Comparison of ENCODE assay signal across 15 mouse cellular contexts in the genomic region with DNA sequence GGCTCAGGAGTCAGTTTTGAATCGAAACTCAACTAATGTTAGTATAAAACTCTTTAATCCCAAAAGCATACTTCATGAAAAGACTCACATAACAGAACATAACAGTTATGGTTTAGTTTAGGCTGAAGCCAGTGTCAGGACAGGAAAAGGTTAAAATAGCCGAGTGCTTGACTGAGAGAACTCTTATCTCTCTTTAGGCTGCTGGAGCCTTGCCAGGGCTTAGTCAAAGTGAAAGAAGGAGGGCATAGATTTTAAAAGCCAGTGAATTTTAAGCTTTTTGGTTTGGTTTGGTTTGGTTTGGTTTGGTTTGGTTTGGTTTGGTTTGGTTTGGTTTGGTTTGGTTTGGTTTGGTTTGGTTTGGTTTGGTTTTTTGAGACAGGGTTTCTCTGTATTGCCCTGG. TPM values are rescaled to one million over a fixed set of nuclear protein-coding genes. Genes with fewer than 3 reads are reported as not detected.
DNase-seq lines count a peak whose midpoint lies in the region; ATAC-seq and TF ChIP-seq lines count a peak whose summit lies in the region.
"Had no signal": no experiment of that assay in that cellular context is flagged by ENCODE, and none has a peak within 500 bp of the region (broad histone marks: within the 10 kb centered on the region; RNA-seq: fewer than 3 reads in every experiment).

No protein-coding gene starts in this region.

- H3K27ac ChIP-seq in liver, embryonic 14.5 days: no peak overlapping the region
- H3K27ac ChIP-seq in cerebellum, adult 2 months (ENCODE audit: insufficient read depth, low read length): no peak overlapping the region
- H3K27ac ChIP-seq in midbrain, embryonic 11.5 days (ENCODE audit: low read depth, low read length): no peak overlapping the region
- H3K27ac ChIP-seq: hindbrain, postnatal 0 days; kidney, postnatal 0 days; limb, embryonic 15.5 days had no signal

- H3K9me3 ChIP-seq in liver, embryonic 14.5 days (ENCODE audit: control insufficient read depth, low read length): no peaks in the 10 kb centered on the region
- no peaks in the 10 kb centered on the region for H3K9me3 ChIP-seq in midbrain, embryonic 11.5 days (ENCODE audit: control insufficient read depth, low read length)
- H3K9me3 ChIP-seq: limb, embryonic 15.5 days had no signal

- no peak for TF ChIP-seq POLR2A in cerebellum, adult 2 months (IDR thresholded peaks at IDR 0.05; ENCODE audit: borderline replicate concordance, insufficient read depth, low read length)

- H3K36me3 ChIP-seq in liver, embryonic 14.5 days (replicated peaks; ENCODE audit: control insufficient read depth, insufficient read depth, low read depth): no peaks in the 10 kb centered on the region
- H3K36me3 ChIP-seq in midbrain, embryonic 11.5 days (ENCODE audit: control insufficient read depth, insufficient read depth, low read length): no peaks in the 10 kb centered on the region
- H3K36me3 ChIP-seq: limb, embryonic 15.5 days had no signal

- H3K4me2 ChIP-seq in liver, embryonic 14.5 days (ENCODE audit: low read depth): no peak overlapping the region
- no peak overlapping the region for H3K4me2 ChIP-seq in midbrain, embryonic 11.5 days
- H3K4me2 ChIP-seq: limb, embryonic 15.5 days had no signal

- no peaks in the 10 kb centered on the region for H3K27me3 ChIP-seq in liver, embryonic 14.5 days (ENCODE audit: control insufficient read depth, insufficient read depth, low read length)
- no peaks in the 10 kb centered on the region for H3K27me3 ChIP-seq in cerebellum, adult 2 months (ENCODE audit: control insufficient read depth, insufficient read depth, low read length)
- H3K27me3 ChIP-seq in midbrain, embryonic 11.5 days (ENCODE audit: control insufficient read depth, insufficient read depth, low read length): no peaks in the 10 kb centered on the region
- H3K27me3 ChIP-seq: limb, embryonic 15.5 days had no signal

- no peak overlapping the region for H3K9ac ChIP-seq in liver, embryonic 14.5 days (replicated peaks)
- H3K9ac ChIP-seq in midbrain, embryonic 11.5 days (ENCODE audit: low read length): no peak overlapping the region
- H3K9ac ChIP-seq: limb, embryonic 15.5 days had no signal

- 24% methylated on average over 2 of the region's 2 CpGs for WGBS in liver, embryonic 14.5 days (ENCODE audit: insufficient replicate concordance)
- WGBS in cerebellum, adult 2 months: 68% methylated on average over 2 of the region's 2 CpGs
- 86% methylated on average over 2 of the region's 2 CpGs for WGBS in midbrain, embryonic 11.5 days

- TF ChIP-seq CTCF in liver, embryonic 14.5 days (IDR thresholded peaks at IDR 0.05; ENCODE audit: low read depth): no peak
- no peak for TF ChIP-seq CTCF in cerebellum, adult 2 months (IDR thresholded peaks at IDR 0.05; ENCODE audit: borderline replicate concordance, insufficient read depth, low read depth, low read length)

- H3K4me1 ChIP-seq in liver, embryonic 14.5 days (replicated peaks; ENCODE audit: control insufficient read depth in 2 of 2, insufficient read depth in 2 of 2, low read length in 1 of 2): no peaks in the 10 kb centered on the region
- no peaks in the 10 kb centered on the region for H3K4me1 ChIP-seq in cerebellum, adult 2 months (ENCODE audit: control insufficient read depth, insufficient read depth, low read length)
- no peaks in the 10 kb centered on the region for H3K4me1 ChIP-seq in midbrain, embryonic 11.5 days (ENCODE audit: control insufficient read depth, insufficient read depth, low read length)
- H3K4me1 ChIP-seq: limb, embryonic 15.5 days had no signal

- peak; percentile 45 to 74 for DNase-seq in adrenal gland, adult (ENCODE audit: inconsistent age in 2 of 2, low spot score in 1 of 2)
- DNase-seq in adrenal gland, adult 8-10 months: no peak
- DNase-seq in 3T3-L1 (ENCODE audit: low read depth, low spot score): peak; percentile 33
- DNase-seq in adrenal gland, adult 18-20 months (ENCODE audit: low spot score in 2 of 2): peak; percentile 26 to 31
- peak; percentile 16 to 41 (median 20) for DNase-seq in liver, embryonic 14.5 days (ENCODE audit: low read depth in 3 of 3, low spot score in 3 of 3)
- DNase-seq in cerebellum, adult 2 months: no peak
- no peak for DNase-seq in layer of hippocampus, adult 8-10 months (ENCODE audit: low spot score in 2 of 2)
- DNase-seq in midbrain, embryonic 11.5 days (ENCODE audit: low spot score, missing footprints): no peak
- DNase-seq: cerebellum, adult 11-12 months had no signal

- no peak for TF ChIP-seq EP300 in liver, embryonic 14.5 days (IDR thresholded peaks at IDR 0.05; ENCODE audit: low read depth)

- no peak for ATAC-seq in liver, embryonic 14.5 days (ENCODE audit: insufficient read depth)
- no peak for ATAC-seq in midbrain, embryonic 11.5 days (ENCODE audit: low FRiP score)
- ATAC-seq: hindbrain, postnatal 0 days had no signal

- H3K4me3 ChIP-seq in liver, embryonic 14.5 days (ENCODE audit: insufficient read depth in 1 of 2, low read depth in 2 of 2, low read length in 2 of 2): no peak overlapping the region
- H3K4me3 ChIP-seq in cerebellum, adult 2 months (replicated peaks; ENCODE audit: insufficient read depth, low read depth, low read length): no peak overlapping the region
- no peak overlapping the region for H3K4me3 ChIP-seq in midbrain, embryonic 11.5 days (ENCODE audit: low read depth, low read length)
- H3K4me3 ChIP-seq: limb, embryonic 15.5 days had no signal

RNA-seq across cellular contexts. Expression of gene Pp2d1, which starts 6.8 kb away (rescaled TPM):
- total RNA-seq in adrenal gland, adult 8-10 months (2022): not detected
- not detected for total RNA-seq in adrenal gland, adult 18-20 months (2021)
- not detected in 2 replicates for polyA plus RNA-seq in liver, embryonic 14.5 days (2012; rRNA removed)
- 0.09 TPM in 1 of 2 replicates, not detected in the other for polyA plus RNA-seq in liver, embryonic 14.5 days (2014; fragmentation: Nextera tagmentation; extraction: Ambion mirVana)
- not detected in 2 replicates for polyA plus RNA-seq in cerebellum, adult 2 months (2012; rRNA removed)
- total RNA-seq in layer of hippocampus, adult 8-10 months (2022): not detected
- polyA plus RNA-seq in midbrain, embryonic 11.5 days (2014; fragmentation: Nextera tagmentation; extraction: Ambion mirVana): 0.22 and 0.34 TPM in 2 replicates
- total RNA-seq: adrenal gland, postnatal 4 days; hindbrain, postnatal 0 days; left cerebral cortex, adult 18-20 months had no signal
- polyA plus RNA-seq: gonadal fat pad, adult 2 months had no signal

RNA-seq across cellular contexts. Expression of gene Kat2b, which starts 34.2 kb away (rescaled TPM):
- total RNA-seq in adrenal gland, adult 8-10 months (2022): 100 to 1,000 TPM in 1 of 4 experiments, 10 to 100 TPM in 3; 77.7 to 105 (median 82.5) TPM
- total RNA-seq in adrenal gland, adult 18-20 months (2021): 10 to 100 TPM; 50.8 to 85.6 TPM
- 4.0 and 6.0 TPM in 2 replicates for polyA plus RNA-seq in liver, embryonic 14.5 days (2012; rRNA removed)
- 6.1 and 7.5 TPM in 2 replicates for polyA plus RNA-seq in liver, embryonic 14.5 days (2014; fragmentation: Nextera tagmentation; extraction: Ambion mirVana)
- 40.5 and 43.4 TPM in 2 replicates for polyA plus RNA-seq in cerebellum, adult 2 months (2012; rRNA removed)
- 10 to 100 TPM; 15.4 to 29.7 (median 19.8) TPM for total RNA-seq in layer of hippocampus, adult 8-10 months (2022)
- 4.9 and 5.5 TPM in 2 replicates for polyA plus RNA-seq in midbrain, embryonic 11.5 days (2014; fragmentation: Nextera tagmentation; extraction: Ambion mirVana)

RNA-seq across cellular contexts. Expression of gene Rab5a, which starts 53.4 kb away (rescaled TPM):
- total RNA-seq in adrenal gland, adult 8-10 months (2022): 100 to 1,000 TPM in 1 of 4 experiments, 10 to 100 TPM in 3; 93.0 to 114 (median 97.6) TPM
- total RNA-seq in adrenal gland, adult 18-20 months (2021): 100 to 1,000 TPM in 1 of 2 experiments, 10 to 100 TPM in 1; 78.9 to 109 TPM
- polyA plus RNA-seq in liver, embryonic 14.5 days (2012; rRNA removed): 6.8 and 14.1 TPM in 2 replicates
- polyA plus RNA-seq in liver, embryonic 14.5 days (2014; fragmentation: Nextera tagmentation; extraction: Ambion mirVana): 28.3 and 28.4 TPM in 2 replicates
- 90.1 and 98.1 TPM in 2 replicates for polyA plus RNA-seq in cerebellum, adult 2 months (2012; rRNA removed)
- total RNA-seq in layer of hippocampus, adult 8-10 months (2022): 100 to 1,000 TPM; 110 to 124 (median 117) TPM
- 97.5 and 99.9 TPM in 2 replicates for polyA plus RNA-seq in midbrain, embryonic 11.5 days (2014; fragmentation: Nextera tagmentation; extraction: Ambion mirVana)

Comparison
In these comparisons a context has a peak if more than half of its experiments do, and no peak if none do; other contexts are left out.
1. DNase-seq: peak in adrenal gland, adult (2 of 2), 3T3-L1 (single experiment), adrenal gland, adult 18-20 months (2 of 2) and liver, embryonic 14.5 days (3 of 3); none in adrenal gland, adult 8-10 months (single experiment), cerebellum, adult 2 months (0 of 2), layer of hippocampus, adult 8-10 months (0 of 2) and midbrain, embryonic 11.5 days (single experiment).